Mouse (Mus musculus) stomach, postnatal 0 days (tissue): Measurements from ENCODE around the gene Mpp2.

ENCODE experiments used
- CTCF ChIP-seq: IDR thresholded peaks from 2 replicates; pipeline ENCODE4 v1.5.1; 2016; ENCODE audit warnings: antibody characterized with exemption, low read depth, mild to moderate bottlenecking, moderate library complexity
- EP300 ChIP-seq: optimal IDR thresholded peaks from 2 replicates; pipeline ENCODE3; 2016; ENCODE audit warnings: antibody characterized with exemption

GRCm38 (mm10) chr11:102036336-102036735 lies 52.0 kb downstream of the Mpp2 start:
- TF ChIP-seq CTCF: no peak
- TF ChIP-seq EP300: no peak
